Mouse (Mus musculus) kidney, adult 2 months (tissue): ENCODE measurements at regions not wholly inside any gene's neighbourhood (a gene's known extent, or its start where the extent isn't known, plus 50 kb on each side); places are given as distances from the start of the nearest gene placed in this dataset.

Source experiments
- CTCF ChIP-seq: fragments of 200-500 bp; conservative IDR thresholded peaks from 2 replicates; pipeline ENCODE4 v1.5.1; 2011; ENCODE audit warnings: low read depth, mild to moderate bottlenecking, control low read depth, low read length, moderate library complexity, mixed read lengths; ENCODE audit not compliant: insufficient read depth, insufficient read length
- POLR2A ChIP-seq: fragments of 200-500 bp; IDR thresholded peaks from one replicate; pipeline ENCODE4 v1.6.1; 2011; ENCODE audit warnings: low read depth, low read length, control low read depth

- TF ChIP-seq POLR2A (no peak), CTCF (no peak)
These were observed 105.5 kb upstream of the Unc5b start for GRCm38 (mm10) chr10:60936659-60937516.
